Mouse (Mus musculus) granulocyte monocyte progenitor cell, adult 5-6 weeks (primary cell): ENCODE data around the gene Pwwp2b. TPM values are rescaled to one million over a fixed set of nuclear protein-coding genes. Genes with fewer than 3 reads are reported as not detected.
A peak's percentile ranks its signal among the peaks of the same experiment; 100 is the strongest.

Source experiments
- ATAC-seq: replicated peaks from 2 replicates; pipeline ENCODE4 v1.8.0; 2016; ENCODE audit warnings: mild to moderate bottlenecking, moderate TSS enrichment, inconsistent platforms; ENCODE audit not compliant: poor library complexity, severe bottlenecking
- total RNA-seq, 2 experiments: library from RNA; stranded (forward) in 1 of 2; stranded (reverse) in 1 of 2; fragments of 200-712, 200-1000 nt in 1 of 2; fragments of >200 nt in 1 of 2; fragmentation: Nextera tagmentation in 1 of 2; gene quantifications; 2 replicates each; pipeline ENCODE4 v1.2.3; 2014 to 2017

Gene Pwwp2b
- total RNA-seq, 2 experiments from 2014 or later: 1.6 to 5.1 TPM

DNA sequence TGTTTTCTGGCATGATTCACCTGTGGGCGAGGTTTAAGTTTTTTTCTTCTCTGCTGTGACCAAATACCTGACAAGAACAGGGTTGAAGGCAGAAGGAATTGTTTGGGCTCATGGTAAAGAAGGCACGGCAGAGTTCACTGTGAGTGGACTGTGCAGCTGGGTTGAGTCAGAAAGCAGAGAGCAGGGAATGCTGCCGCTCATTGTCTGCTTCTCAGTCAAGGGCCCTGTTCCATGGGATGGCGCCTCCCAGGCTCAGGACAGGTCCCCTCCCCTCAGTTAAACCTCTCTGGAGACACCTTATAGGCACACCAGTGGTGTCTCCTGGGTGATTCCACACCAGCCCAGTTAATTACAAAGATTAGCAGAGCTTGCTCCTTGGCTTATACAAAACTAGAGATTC is 25.9 kb upstream of the Pwwp2b start:
- ATAC-seq: no peak

DNA sequence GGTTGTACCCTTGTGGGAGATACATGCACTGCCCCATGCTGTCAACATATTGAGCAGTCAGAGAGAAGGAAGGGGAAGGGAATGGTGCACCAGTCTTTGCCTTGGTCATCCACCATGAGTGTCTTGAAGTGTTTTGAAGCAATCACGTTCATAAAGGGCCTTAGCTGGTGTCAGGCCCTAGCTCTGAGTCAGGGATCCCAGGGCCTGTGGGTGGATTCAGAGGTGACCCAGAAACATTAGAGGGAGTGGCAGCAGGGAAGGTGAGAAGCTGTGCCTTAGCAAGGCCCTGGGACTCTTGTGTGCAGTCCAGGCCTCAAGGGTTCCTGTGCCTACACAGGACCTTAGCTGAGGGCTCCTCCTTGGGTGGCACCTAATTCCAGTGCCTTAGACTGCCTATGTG is 24.2 kb upstream of the Pwwp2b start:
- no peak for ATAC-seq

DNA sequence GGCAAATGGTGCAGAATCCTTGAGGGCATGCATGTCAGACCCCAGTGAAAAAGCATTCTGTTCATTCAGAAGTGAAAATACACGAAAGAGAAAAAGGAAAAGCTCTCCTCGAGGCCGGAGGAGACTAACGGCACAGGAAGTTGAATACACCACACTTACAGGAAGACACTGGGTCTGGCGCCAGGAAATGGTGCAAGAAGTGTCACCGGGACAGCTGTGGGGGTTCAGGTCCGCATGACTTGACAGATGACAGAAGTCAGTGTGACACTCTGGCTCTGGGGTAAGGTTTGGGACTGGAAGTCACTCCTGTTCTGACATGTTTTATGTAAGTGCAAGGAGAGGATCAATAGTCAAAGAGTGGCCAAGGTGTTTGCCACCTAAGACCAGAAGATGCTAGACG is 23.6 kb upstream of the Pwwp2b start:
- ATAC-seq: peak; percentile 86

DNA sequence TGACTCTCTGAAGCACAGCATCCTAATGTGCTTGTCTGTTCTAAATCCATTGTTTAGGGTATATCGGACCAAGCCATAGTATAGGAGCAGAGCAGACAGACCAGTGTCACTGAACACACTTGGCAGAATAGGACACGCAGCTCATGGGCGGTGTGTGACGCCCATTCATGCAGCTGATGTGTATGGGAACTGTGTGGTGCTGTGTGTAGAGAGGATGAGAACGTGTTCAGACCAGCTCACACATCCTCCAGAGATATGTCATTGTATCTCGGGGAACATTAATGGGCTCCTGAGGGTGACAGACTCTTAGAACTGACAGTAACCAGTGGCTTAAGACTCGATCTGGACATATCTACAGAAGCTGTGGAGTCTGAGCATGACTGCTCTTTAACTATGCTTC is 21.9 kb upstream of the Pwwp2b start:
- ATAC-seq: no peak

DNA sequence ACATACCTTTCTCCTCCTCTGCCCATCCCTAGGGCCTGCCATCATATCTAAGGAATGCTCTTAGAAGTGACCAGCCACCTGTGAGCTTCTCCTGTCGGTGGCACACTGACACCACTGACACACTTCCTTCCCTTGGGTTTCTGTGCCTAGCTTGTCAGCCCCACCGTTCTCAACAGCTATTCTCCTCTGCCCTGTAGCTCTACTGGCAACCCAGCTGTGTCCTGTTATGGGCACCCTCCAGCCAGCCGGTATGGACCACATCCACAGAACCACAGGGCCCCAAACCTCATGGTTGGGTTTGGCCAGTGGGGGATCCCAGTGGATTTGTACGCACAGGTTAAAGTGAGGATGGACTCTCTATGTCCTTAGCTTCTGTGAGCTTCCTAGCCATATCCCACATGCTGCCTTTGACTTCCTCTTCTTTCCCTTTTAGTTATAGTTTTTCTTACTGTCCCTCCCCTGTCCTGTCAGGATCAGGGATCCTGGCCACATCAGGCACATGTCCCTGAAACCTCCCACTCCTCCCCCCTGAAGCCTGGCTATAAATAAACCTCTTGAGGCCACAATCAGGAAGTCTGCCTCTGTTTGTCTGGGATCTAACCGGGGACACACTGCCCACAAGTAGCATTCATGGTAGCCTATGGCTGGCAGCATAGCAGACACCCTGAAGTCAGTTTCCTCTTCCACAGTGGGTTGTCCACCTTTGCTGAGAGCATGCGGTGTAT is 19.7 kb upstream of the Pwwp2b start:
- ATAC-seq: peak; percentile 31

DNA sequence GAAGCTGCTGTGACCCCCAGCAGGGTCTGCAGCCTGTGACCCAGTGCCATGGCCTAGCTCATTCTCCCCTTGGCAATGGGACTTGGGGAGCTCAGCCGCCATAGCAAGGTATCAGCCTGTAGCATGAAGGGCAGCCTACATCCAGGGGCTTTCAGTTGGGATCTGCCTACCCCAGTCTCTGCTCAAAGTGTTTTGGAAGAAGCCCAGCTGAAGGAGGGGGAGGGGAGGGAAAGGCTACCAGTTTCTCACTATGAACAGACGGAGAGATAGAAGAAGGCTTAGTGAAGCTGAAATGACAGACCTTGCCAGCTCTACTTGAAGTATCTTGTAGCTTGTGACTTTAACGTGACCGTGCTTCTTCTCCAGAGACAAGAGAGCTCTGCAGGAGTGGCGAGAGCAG is 18.4 kb upstream of the Pwwp2b start:
- no peak for ATAC-seq

DNA sequence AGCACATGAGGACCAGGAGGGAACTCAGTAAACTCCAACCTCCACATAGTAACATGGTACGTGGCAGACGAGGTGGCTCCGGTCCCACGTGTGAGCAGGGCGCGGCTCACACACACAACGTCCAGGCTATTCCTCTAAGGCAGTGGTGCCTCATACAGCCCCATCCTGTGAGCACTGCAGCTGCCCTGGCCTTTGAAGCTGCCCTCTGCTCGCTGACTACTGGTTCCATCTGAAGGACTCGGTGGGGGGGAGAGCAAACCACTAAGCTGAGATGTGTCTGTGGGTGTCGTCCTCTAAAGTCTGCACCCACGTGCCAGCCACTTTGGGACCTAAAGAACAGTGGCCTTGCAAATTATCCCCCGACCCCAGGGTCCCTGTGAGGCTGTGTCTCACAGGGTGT is 18.0 kb upstream of the Pwwp2b start:
- no peak for ATAC-seq

DNA sequence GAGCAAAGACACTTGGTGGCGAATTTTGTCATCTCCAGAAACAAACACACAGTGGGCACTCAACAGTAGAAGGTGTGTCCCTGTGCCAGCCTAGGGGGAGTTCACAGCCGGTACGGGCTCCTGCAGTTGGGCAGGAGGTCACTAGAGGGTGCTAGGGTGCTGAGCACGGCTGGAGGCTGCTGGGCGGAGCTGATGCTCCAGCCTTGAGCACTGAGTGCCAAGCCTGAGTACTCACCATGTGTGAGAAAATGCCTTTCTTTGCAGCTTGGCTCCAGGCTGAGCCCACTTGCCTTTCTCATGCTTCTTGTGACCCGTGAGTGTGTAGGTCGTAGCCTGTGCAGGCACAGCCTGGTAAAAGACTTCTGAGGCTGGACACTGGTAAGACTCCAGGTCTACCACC is 14.6 kb upstream of the Pwwp2b start:
- ATAC-seq: peak; percentile 91

DNA sequence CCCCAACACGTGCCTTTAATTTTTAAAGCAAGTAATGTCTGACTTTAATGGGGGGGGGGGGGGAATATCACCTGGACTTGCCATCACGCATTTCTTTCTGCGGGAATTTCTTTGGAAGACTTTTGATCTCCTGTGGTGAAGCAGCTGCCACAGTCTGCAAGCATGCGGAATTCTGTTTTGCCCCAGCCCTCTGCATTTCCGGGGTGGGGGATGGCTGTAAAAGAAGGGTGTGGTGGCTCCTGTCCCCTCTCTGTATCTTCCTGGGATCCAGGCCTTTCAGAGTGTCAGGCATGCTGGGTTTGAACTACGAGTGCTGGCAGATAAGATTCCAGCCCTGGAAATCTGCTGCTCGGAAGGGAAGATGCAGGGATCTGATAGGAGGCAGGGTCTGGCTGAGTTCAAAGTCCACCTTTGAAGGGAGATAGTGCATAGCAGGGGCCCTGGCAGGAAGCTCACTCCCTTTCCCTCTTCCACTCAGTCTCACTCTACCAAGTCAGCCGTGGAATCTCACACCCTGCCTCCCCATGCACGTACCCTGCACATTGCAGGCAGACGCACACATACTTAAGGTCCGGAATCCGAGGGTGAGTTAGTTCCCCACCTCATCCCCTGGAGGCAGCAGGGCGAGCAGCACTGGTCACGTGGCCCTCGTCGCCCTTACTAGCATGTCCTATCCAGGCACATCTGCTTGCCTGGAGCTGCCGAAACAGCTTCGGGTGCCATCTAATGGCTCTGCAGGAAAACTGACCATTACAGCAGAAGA is 13.7 kb upstream of the Pwwp2b start:
- peak; percentile 70 for ATAC-seq

DNA sequence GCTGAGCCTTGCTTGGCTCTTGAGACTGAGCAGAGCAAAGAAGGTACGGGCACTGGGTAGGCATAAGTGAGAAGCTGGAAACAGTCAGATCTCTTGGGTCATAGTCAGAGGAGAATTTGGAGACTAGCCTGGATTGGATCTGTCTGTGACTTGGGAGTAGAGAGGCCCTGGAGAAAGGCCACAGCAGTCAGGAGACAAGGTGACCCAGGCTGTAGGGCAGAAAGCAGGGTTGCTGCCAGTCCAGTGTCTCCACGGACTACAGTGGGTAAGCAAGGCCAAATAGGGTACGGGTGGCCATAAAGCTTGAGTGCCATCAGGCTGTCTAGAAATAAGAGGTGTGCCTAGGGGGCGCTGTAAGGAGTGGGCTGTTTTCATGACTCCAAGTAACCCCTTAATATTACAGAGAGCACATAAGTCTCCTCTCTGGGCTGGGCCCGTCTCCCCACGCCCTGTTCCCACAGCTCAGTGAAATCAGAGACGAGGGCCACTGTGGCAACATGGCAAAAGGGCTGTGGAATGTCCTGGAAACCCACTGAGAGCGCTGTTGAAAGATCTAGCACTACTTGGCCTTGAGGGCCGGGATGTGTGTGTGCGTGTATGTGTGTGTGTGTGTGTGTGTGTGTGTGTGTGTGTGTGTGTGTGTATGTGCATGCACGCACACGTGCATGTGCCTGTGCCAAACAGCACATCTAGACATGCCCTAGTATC is 12.5 kb upstream of the Pwwp2b start:
- ATAC-seq: 0 out of 2 replicates have a peak, but pooled peaks have one; percentile 11

DNA sequence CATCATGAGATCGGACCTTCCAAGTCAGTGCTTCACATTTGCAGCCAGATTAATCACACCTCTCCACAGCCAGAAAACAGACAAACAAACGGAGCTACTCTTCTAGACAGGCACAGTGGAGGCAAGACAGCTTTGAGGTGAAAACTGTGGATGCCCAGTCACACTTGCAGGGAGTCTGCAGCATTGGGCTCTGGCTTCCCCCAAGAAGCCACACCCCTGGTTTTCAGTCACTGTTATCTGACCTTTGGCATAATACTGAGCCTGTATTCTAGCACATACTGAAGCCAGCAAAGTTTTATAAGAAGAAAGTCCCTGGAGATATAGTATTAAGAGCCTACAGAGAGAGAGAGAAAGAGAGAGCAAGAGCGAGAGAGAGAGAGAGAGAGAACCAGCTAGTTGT is 8.8 kb upstream of the Pwwp2b start:
- ATAC-seq: no peak

DNA sequence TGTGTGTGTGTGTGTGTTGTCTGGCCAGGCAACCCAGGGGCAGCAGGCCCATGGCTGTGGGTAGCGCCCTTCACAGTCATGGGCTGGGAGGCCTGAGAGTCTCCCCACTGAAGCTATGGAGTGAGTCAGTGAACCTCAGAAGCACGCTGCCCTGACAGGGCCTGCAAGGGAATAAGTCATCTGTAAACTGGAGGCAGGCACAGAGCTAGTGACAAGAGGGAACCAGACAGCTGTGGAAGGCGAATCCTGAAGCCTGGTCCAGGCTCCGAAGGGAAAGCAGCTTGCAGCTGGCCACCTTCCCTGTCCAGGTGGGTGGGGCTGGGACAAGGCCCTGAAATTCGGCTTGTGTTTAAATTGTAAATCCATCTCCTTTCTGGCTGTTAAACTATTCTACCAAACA is 2.2 kb upstream of the Pwwp2b start:
- no peak for ATAC-seq

DNA sequence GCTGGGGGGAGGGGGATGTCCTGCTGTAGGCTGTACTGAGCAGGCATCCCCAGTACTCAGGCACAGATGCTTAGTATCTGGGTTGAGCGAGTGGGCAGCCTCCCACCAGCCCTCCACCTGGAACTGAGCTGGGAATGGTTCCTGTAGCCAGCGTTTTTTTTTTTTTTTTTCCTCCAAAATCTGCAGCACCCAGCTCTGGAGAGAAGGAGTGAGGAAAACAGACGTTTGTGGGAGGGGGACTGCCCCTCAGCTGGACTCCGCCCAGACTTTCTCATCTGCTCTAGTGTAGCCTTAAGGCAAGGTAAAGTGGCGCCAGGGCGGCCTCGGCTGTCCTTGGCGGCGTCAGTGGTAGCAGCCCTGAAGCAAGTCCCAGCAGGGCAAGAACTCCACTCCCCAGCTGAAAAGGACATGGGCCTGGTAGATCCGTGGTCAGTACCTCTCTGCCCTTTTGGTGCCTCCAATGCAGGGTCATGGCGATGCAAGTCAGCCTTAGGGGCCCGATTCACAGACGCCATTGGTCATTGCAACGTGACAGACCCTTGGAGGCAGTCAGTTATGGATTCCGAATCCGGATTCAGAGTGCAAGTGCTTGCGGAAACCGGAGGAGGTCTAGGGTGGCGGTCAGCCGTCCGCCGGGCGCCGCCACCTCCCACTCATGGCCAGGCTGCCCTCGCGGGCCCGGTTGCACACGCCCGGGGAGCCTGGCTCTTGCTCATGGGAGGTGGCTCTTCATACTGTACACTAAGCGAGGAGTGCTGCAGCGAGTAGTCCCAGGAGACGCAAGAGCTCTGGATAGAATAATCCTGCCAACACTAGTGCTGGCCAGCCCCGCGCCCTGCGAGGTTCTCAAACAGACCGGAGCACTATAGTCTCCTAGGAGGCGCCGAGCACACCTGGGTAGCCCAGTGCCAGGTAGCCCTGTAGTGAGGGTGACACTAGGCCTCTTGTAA is 1.1 kb upstream of the Pwwp2b start:
- ATAC-seq: peak; percentile 14; the same call in 1 of the 2 replicates

DNA sequence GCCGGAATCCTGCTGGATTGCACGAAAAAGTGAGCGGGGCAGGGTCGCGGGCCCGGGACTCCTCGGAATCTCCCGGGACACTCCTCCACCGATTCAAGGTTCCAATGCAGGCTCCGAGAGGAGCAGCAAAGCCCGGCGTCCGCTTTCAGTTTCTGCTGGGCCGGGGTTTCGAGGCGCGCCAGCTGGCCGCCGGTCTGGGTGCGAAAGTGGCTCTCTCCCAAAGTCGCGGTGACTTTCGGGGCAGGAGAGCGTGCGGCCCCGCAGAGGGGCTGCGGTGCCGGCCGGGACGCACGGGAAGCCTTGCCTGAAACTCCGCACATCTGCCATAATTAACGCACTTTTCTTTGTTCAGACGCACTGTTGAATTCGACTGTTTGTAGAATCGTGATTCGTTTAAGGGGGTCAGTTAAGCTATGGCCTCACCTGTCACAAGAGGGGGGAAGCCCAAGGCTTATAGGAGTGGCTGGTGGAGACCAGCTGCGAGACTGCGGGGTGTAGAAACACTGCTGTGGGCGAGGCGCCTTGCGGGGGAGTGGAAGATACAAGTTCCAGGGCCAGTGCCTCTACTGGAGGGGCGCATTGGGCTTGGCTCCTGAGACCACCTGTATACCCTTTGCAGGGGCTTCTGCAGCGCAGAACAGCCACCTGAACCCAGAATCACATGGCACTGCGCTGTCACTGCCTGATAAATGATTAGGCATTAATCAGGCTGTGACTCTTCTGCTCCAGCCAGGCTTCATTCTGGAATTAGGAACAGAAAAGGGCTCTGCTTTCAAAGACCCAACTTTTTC is 528 bp downstream of the Pwwp2b start:
- peak; percentile 26 for ATAC-seq

DNA sequence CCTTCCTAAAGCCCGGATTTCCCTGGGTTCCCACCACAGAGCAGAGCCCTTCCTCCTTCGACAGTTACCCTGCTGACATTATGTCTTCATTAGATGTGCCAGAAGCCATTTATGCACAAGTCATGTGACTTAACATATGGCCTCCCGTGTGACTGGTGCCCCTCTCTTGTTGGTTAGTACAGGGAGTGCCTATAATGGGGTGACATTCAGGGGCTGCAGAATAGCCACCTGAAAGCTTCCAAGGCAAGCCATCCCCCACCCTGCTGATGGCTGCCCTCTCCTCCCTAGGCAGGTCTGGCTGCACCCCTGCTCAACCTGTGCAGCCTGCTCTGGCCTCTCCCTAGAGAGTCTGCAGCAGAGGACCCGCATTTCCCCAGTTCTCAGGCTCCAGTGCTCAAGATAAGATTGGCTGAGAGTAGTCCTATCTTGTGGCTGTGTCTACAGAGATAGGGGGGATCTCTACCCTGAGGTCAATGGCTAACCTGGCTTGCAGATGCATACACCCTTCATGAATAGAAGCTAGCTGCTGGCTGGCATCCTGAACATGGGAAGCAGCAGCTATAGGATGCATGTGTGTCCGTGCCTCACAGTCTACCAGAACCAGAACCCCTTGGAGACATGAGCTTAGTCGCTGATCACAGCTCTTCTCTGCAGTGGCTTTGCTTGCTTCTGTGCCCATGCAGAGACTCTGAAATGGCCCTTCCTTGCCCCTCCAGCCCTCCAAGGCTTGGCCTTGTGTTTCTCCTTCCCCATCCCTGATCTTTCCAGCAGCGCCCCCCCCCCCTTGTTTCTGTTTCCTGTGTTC is 1.3 kb downstream of the Pwwp2b start:
- peak; percentile 5; the same call in 1 of the 2 replicates for ATAC-seq

DNA sequence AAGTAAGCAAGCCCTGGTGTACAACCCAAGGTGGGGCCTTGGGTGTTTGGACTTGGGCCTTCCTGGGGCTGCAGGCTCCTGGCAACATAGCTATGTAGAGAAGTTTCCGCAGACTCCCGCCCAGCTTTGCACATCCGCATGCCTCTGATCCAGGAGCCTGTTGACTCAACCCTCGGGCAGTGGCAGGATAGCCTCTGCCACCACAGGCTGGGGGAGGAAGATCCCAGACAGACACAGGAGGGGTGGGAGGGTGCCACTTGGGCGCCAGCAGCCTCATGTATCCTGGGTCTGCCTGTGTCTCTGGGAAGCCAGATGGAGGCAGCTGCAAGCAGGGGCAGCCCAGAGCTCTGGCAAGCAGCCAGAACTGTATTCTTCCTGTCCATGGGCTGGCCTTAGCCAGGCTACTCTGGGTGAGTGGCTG is 3.6 kb downstream of the Pwwp2b start:
- no peak for ATAC-seq

DNA sequence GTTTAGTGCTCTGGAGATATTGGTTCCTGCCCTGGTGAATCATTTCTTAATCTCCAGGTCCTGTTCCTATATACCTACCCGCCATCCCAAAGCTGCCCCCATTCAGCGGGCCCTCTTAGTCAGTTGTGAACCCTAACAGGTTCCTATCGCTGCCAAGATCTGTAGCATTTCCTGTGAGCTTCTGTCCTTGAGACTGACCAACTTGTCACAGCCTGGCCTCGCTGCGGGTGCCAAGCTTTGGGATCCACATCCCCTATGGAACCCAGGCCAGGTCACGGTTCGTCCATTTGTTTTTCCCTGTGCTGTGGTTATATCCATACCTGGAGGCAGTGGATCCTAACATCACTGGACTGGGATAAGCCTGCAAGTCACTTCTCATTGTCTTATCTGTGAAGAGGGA is 4.3 kb downstream of the Pwwp2b start:
- no peak for ATAC-seq

DNA sequence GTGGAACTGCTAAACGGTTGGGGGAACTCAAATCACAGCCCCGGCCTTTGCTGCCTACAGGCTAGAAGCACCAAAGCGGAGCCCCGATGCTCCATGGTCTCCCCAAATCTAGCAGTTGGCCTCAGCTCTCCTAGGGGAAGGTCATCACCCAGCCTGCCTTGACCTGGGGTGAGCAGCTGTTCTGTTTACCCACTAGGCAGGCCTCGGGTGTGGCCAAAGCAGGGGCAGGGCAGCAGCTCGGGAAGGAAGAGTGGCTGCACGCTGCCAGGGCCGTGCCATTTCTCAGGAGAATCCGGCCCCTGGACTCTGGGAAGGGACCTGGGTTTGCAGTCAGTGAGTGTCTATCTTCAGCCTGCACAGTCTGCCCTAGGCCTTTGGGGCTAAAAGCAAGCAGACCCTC is 4.7 kb downstream of the Pwwp2b start:
- no peak for ATAC-seq

DNA sequence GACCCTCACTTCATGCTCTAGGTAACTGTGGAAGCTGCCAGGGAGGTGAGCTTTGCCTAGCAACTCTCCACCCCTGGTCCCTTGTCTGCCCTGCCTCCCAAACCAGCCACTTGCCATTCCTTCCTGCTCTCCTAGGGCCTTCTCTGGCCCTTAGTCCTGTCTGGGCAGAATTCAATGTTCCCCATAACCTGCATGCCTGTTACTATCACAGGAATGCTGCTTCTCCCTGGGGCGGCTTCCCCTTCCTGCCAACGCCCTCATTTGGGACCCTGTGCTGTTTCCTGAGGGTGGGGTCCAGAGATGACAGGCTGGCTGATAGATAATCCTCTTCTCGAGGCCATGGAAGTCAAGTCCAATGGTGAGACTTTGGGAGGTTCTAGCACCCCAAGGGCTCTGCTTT is 5.2 kb downstream of the Pwwp2b start:
- ATAC-seq: no peak
